Mouse (Mus musculus): ENCODE measurements around the gene Olfr235. TPM values are rescaled to one million over a fixed set of nuclear protein-coding genes. Genes with fewer than 3 reads are reported as not detected.
"Not testable (repeated sequence)": the region's sequence is repeated elsewhere in the genome, so short reads cannot be mapped to it uniquely, and the experiment has no call there.

The Olfr235 gene
- not detected in 2 replicates for polyA plus RNA-seq (2012; rRNA removed)

- no peak for DNase-seq (ENCODE audit: low read depth, low spot score)
- 41% methylated on average over 1 of the region's 1 CpGs for WGBS
These were observed at the start of gene Olfr235 for GRCm38 (mm10) chr19:12260732-12261131. TSS of gene Olfr235 (plus strand) at chr19:12261032.

- DNase-seq (ENCODE audit: low read depth, low spot score): not testable (repeated sequence)
These were observed 28.3 kb upstream of the Olfr235 start, which contains the start of gene Olfr1432 for GRCm38 (mm10) chr19:12232496-12232895. TSS of gene Olfr1432 (minus strand) at chr19:12232596.

- no peak for DNase-seq (ENCODE audit: low read depth, low spot score)
- 82% methylated on average over 1 of the region's 1 CpGs for WGBS
These were observed 19.3 kb upstream of the Olfr235 start, which contains the start of gene Olfr262 for GRCm38 (mm10) chr19:12241559-12241958. TSS of gene Olfr262 (minus strand) at chr19:12241659.

- no peak for DNase-seq (ENCODE audit: low read depth, low spot score)
- WGBS: 66% methylated on average over 2 of the region's 2 CpGs
These were observed 18.7 kb downstream of the Olfr235 start, which contains the start of gene Olfr1434 for GRCm38 (mm10) chr19:12279554-12279953. TSS of gene Olfr1434 (plus strand) at chr19:12279854.

GRCm38 (mm10) chr19:12292979-12293378 is 32.1 kb downstream of the Olfr235 start:
- DNase-seq (ENCODE audit: low read depth, low spot score): no peak

- DNase-seq (ENCODE audit: low read depth, low spot score): not testable (repeated sequence)
- 65% methylated on average over 1 of the region's 1 CpGs for WGBS
These were observed 38.2 kb downstream of the Olfr235 start, which contains the start of gene Olfr1436 for GRCm38 (mm10) chr19:12299030-12299429. TSS of gene Olfr1436 (minus strand) at chr19:12299130.

Other genes with a start within 250 kb of the Olfr235 start
- gene Olfr1423, start 219.7 kb upstream of the Olfr235 start, polyA plus RNA-seq (2012; rRNA removed): not detected in 2 replicates
- gene Olfr1424, start 198.3 kb upstream of the Olfr235 start, polyA plus RNA-seq (2012; rRNA removed): not detected in 2 replicates
- gene Olfr1425, start 183.3 kb upstream of the Olfr235 start, polyA plus RNA-seq (2012; rRNA removed): not detected in 2 replicates
- gene Olfr1426, start 169.0 kb upstream of the Olfr235 start, polyA plus RNA-seq (2012; rRNA removed): not detected in 2 replicates
- not detected in 2 replicates for gene Olfr1427, start 157.7 kb upstream of the Olfr235 start, polyA plus RNA-seq (2012; rRNA removed)
- gene Olfr1428, start 145.1 kb upstream of the Olfr235 start, polyA plus RNA-seq (2012; rRNA removed): not detected in 2 replicates
- not detected in 2 replicates for gene Olfr76, start 137.8 kb upstream of the Olfr235 start, polyA plus RNA-seq (2012; rRNA removed)
- not detected in 2 replicates for gene Olfr1555-ps1, start 90.9 kb upstream of the Olfr235 start, polyA plus RNA-seq (2012; rRNA removed)
- gene Olfr1431, start 60.4 kb upstream of the Olfr235 start, polyA plus RNA-seq (2012; rRNA removed): not detected in 2 replicates
- gene Olfr1432, start 28.4 kb upstream of the Olfr235 start, polyA plus RNA-seq (2012; rRNA removed): not detected in 2 replicates
- not detected in 2 replicates for gene Olfr262, start 19.4 kb upstream of the Olfr235 start, polyA plus RNA-seq (2012; rRNA removed)
- not detected in 2 replicates for gene Olfr1434, start 18.8 kb downstream of the Olfr235 start, polyA plus RNA-seq (2012; rRNA removed)
- not detected in 2 replicates for gene Olfr1436, start 38.1 kb downstream of the Olfr235 start, polyA plus RNA-seq (2012; rRNA removed)
- gene Olfr1437, start 64.1 kb downstream of the Olfr235 start, polyA plus RNA-seq (2012; rRNA removed): not detected in 2 replicates
- not detected in 2 replicates for gene Olfr1438-ps1, start 74.9 kb downstream of the Olfr235 start, polyA plus RNA-seq (2012; rRNA removed)
- gene Olfr1440, start 126.2 kb downstream of the Olfr235 start, polyA plus RNA-seq (2012; rRNA removed): not detected in 2 replicates
- gene Olfr1441, start 156.4 kb downstream of the Olfr235 start, polyA plus RNA-seq (2012; rRNA removed): not detected in 2 replicates
- not detected in 2 replicates for gene Pfpl, start 166.9 kb downstream of the Olfr235 start, polyA plus RNA-seq (2012; rRNA removed)
- gene Mpeg1, start 199.7 kb downstream of the Olfr235 start, polyA plus RNA-seq (2012; rRNA removed): 7.9 and 17.8 TPM in 2 replicates
- 10.3 and 13.1 TPM in 2 replicates for gene Dtx4, start 240.4 kb downstream of the Olfr235 start, polyA plus RNA-seq (2012; rRNA removed)

Measured in large intestine, adult 2 months (tissue).